Mouse (Mus musculus) small intestine, adult 2 months (tissue): ENCODE data around the gene Fbxo44. TPM values are rescaled to one million over a fixed set of nuclear protein-coding genes. Genes with fewer than 3 reads are reported as not detected.
"Not testable (repeated sequence)": the region's sequence is repeated elsewhere in the genome, so short reads cannot be mapped to it uniquely, and the experiment has no call there.

Experiments used
- H3K27ac ChIP-seq: fragments of 200-500 bp; 2 replicates; pipeline ENCODE4 v1.5.1; 2012; ENCODE audit warnings: low read depth, low read length, control low read depth, inconsistent platforms; ENCODE audit not compliant: insufficient read depth
- H3K27me3 ChIP-seq: fragments of 200-500 bp; 2 replicates; pipeline ENCODE4 v1.6.1; 2012; ENCODE audit warnings: mild to moderate bottlenecking, moderate library complexity, low read length, inconsistent platforms; ENCODE audit not compliant: control insufficient read depth, insufficient read depth
- H3K36me3 ChIP-seq: fragments of 200-500 bp; 2 replicates; pipeline ENCODE4 v1.6.1; 2012; ENCODE audit warnings: mild to moderate bottlenecking, low read length, control low read depth, inconsistent platforms; ENCODE audit not compliant: control insufficient read depth, insufficient read depth
- H3K4me1 ChIP-seq: fragments of 200-500 bp; 2 replicates; pipeline ENCODE4 v1.6.1; 2012; ENCODE audit warnings: low read length, inconsistent platforms, mixed read lengths; ENCODE audit not compliant: control insufficient read depth, insufficient read depth, insufficient read length
- H3K4me3 ChIP-seq: fragments of 200-500 bp; 2 replicates; pipeline ENCODE4 v1.5.1; 2012; ENCODE audit warnings: low read depth, mild to moderate bottlenecking, control low read depth, inconsistent platforms, low read length, moderate library complexity
- CTCF ChIP-seq: fragments of 200-500 bp; IDR thresholded peaks from 2 replicates; pipeline ENCODE4 v1.5.1; 2012; ENCODE audit warnings: low read depth, mild to moderate bottlenecking, control low read depth, inconsistent platforms, low read length, moderate library complexity, mixed read lengths; ENCODE audit not compliant: insufficient replicate concordance, insufficient read length; ENCODE audit errors: extremely low read depth
- POLR2A ChIP-seq: fragments of 200-500 bp; IDR thresholded peaks from 2 replicates; pipeline ENCODE4 v1.6.1; 2012; ENCODE audit warnings: low read depth, mild to moderate bottlenecking, control low read depth, inconsistent platforms, low read length, moderate library complexity
- WGBS: fragments of 180-500 bp; shearing (Covaris S2); methylation state at CpG from one replicate; pipeline ENCODE4 v1.1.7; 2018; 5-methylcytosine and 5-hydroxymethylcytosine counted together
- polyA plus RNA-seq: library from polyadenylated mRNA; depleted of rRNA; stranded (reverse); fragments of >200 nt; gene quantifications from 2 replicates; pipeline ENCODE4 v1.2.3, GENCODE M21; 2012

The Fbxo44 gene
- polyA plus RNA-seq, 1 experiment = 17.7 TPM

- H3K27me3 ChIP-seq = no peaks in the 10 kb centered on the region
- H3K27ac ChIP-seq = no peak overlapping the region
- H3K4me1 ChIP-seq = no peaks in the 10 kb centered on the region
- H3K36me3 ChIP-seq = no peaks in the 10 kb centered on the region
- WGBS = 29% methylated on average over 11 of the region's 11 CpGs
- TF ChIP-seq POLR2A = no peak
- no peak for TF ChIP-seq CTCF
- no peak overlapping the region for H3K4me3 ChIP-seq
These were observed 32.5 kb upstream of the Fbxo44 start for GRCm38 (mm10) chr4:148192707-148193245.

DNA sequence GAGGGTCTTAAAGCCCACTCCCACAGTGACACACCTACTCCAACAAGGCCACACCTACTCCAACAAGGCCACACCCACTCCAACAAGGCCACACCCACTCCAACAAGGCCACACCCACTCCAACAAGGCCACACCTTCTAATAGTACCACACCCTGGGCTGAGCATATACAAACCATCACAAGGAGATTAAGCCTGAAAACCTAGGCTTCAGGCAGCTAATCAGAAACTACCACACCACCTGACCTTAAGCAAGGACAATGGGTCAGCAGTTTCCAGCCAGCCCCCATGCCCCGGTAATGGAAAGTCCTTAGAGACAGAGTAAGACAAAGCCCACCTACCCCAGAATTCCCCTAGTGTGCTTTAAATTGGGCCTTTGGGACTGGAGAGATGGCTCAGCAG, 28.5 kb upstream of the Fbxo44 start:
- not testable (repeated sequence) for H3K4me3 ChIP-seq, H3K27ac ChIP-seq, H3K36me3 ChIP-seq, H3K4me1 ChIP-seq, H3K27me3 ChIP-seq
- 77% methylated on average over 1 of the region's 1 CpGs for WGBS

GRCm38 (mm10) chr4:148185819-148186218, 25.5 kb upstream of the Fbxo44 start:
- H3K27me3 ChIP-seq = no peaks in the 10 kb centered on the region

DNA sequence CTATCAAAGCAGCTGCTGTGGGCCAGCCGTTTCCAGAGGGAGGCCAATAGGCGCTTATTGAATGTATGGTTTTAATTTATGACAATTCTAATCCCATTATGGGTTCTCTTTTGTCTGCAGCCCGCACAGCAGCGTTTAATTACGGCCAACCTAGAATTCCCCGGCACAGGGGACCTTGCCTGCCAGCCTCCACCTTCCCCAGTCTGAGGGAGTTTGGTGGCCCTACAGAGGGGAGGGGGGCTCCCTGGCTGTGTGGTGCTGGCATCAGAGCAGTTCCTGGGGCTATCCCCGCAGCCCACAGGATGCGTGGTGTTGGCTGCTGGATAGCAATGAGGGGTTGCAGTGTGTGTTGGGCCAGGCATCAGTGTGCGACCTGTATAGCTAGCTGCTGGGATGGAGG, 24.3 kb upstream of the Fbxo44 start:
- WGBS = 73% methylated on average over 9 of the region's 9 CpGs
- Histone ChIP-seq H3K27ac (no peak overlapping the region), H3K4me1 (no peaks in the 10 kb centered on the region), H3K27me3 (no peaks in the 10 kb centered on the region), H3K4me3 (no peak overlapping the region), H3K36me3 (no peaks in the 10 kb centered on the region)
- TF ChIP-seq CTCF (no peak), POLR2A (no peak)

More at GRCm38 (mm10) chr4:148185819-148186218, 25.5 kb upstream of the Fbxo44 start:
- Histone ChIP-seq H3K27ac (no peak overlapping the region), H3K4me1 (no peaks in the 10 kb centered on the region), H3K4me3 (no peak overlapping the region), H3K36me3 (no peaks in the 10 kb centered on the region)
- TF ChIP-seq POLR2A (no peak), CTCF (no peak)
- WGBS = 53% methylated on average over 4 of the region's 4 CpGs

DNA sequence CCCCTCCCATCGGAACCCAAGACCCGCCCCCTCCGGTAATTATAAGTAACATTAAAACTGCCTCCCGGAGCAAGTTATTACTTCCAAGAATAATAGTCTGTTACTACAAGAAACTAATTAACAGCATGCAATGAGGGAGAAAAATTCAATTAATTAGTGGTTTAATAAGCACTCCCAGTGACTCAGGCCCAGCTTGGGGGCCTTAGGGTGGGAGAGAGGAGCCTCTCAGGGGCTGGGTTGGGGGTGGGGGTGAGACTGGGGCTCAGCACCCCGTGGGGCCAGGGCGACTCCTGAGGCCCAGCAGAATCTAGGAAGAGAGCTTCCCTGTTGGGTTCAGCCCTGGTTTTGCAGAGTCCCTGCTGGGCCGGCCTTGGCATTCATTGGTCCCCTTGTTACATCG, 22.1 kb upstream of the Fbxo44 start:
- Histone ChIP-seq H3K36me3 (no peaks in the 10 kb centered on the region), H3K4me1 (no peaks in the 10 kb centered on the region), H3K27me3 (no peaks in the 10 kb centered on the region), H3K27ac (no peak overlapping the region), H3K4me3 (no peak overlapping the region)
- WGBS = 37% methylated on average over 8 of the region's 8 CpGs
- TF ChIP-seq POLR2A (no peak), CTCF (no peak)

- no peak overlapping the region for H3K4me3 ChIP-seq
- H3K27me3 ChIP-seq = no peaks in the 10 kb centered on the region
- no peak for TF ChIP-seq POLR2A
- no peak for TF ChIP-seq CTCF
- H3K27ac ChIP-seq = no peak overlapping the region
- WGBS = 82% methylated on average over 12 of the region's 12 CpGs
- no peaks in the 10 kb centered on the region for H3K36me3 ChIP-seq
- H3K4me1 ChIP-seq = no peaks in the 10 kb centered on the region
These were observed 21.2 kb upstream of the Fbxo44 start for GRCm38 (mm10) chr4:148181483-148181882.

GRCm38 (mm10) chr4:148177716-148178115, 17.4 kb upstream of the Fbxo44 start:
- no peaks in the 10 kb centered on the region for H3K4me1 ChIP-seq
- no peak overlapping the region for H3K4me3 ChIP-seq
- no peak for TF ChIP-seq CTCF
- peaks cover 17% of the 10 kb centered on the region for H3K27me3 ChIP-seq
- no peaks in the 10 kb centered on the region for H3K36me3 ChIP-seq
- H3K27ac ChIP-seq = no peak overlapping the region

GRCm38 (mm10) chr4:148176603-148177002, 16.3 kb upstream of the Fbxo44 start:
- H3K36me3 ChIP-seq, H3K27ac ChIP-seq, H3K4me1 ChIP-seq, H3K4me3 ChIP-seq: not testable (repeated sequence)
- WGBS = 38% methylated on average over 6 of the region's 6 CpGs
- peaks cover 17% of the 10 kb centered on the region for H3K27me3 ChIP-seq
